Mouse (Mus musculus) liver, postnatal 0 days (tissue): ENCODE data around the gene Fam163a. TPM values are rescaled to one million over a fixed set of nuclear protein-coding genes. Genes with fewer than 3 reads are reported as not detected.
A peak's percentile ranks its signal among the peaks of the same experiment; 100 is the strongest.

ENCODE experiments used
- ATAC-seq: fragments of 200-750 bp; cut with Nextera tagmentation; 2 replicates; pipeline ENCODE4 v1.8.0; 2017; ENCODE audit warnings: mild to moderate bottlenecking, moderate library complexity
- DNase-seq: peaks from one replicate; pipeline ENCODE4 v3.0.0-alpha.2; 2016
- H3K27ac ChIP-seq: fragments of 300-500 bp; sonication (generic); 2 replicates; pipeline ENCODE4 v1.5.1; 2014; ENCODE audit warnings: antibody characterized with exemption, moderate library complexity, mild to moderate bottlenecking, low read depth
- H3K27me3 ChIP-seq: fragments of 300-500 bp; sonication (generic); 2 replicates; pipeline ENCODE4 v1.6.1; 2014; ENCODE audit warnings: low read length, control low read depth, mixed read lengths; ENCODE audit not compliant: insufficient read depth
- H3K36me3 ChIP-seq: fragments of 300-500 bp; sonication (generic); replicated peaks from 2 replicates; pipeline ENCODE4 v1.6.1; 2014; ENCODE audit warnings: mild to moderate bottlenecking, control low read depth, low read length, moderate library complexity, mixed read lengths; ENCODE audit not compliant: insufficient read depth
- H3K4me1 ChIP-seq: fragments of 300-500 bp; sonication (generic); 2 replicates; pipeline ENCODE4 v1.6.1; 2014; ENCODE audit warnings: antibody characterized with exemption, mild to moderate bottlenecking, control low read depth; ENCODE audit not compliant: insufficient read depth
- H3K4me2 ChIP-seq: fragments of 300-500 bp; sonication (generic); 2 replicates; pipeline ENCODE4 v1.6.1; 2014; ENCODE audit warnings: low read depth, mild to moderate bottlenecking, low read length, moderate library complexity, mixed read lengths
- H3K4me3 ChIP-seq: fragments of 300-500 bp; sonication (generic); 2 replicates; pipeline ENCODE4 v1.5.1; 2014; ENCODE audit warnings: low read depth, low read length
- H3K9ac ChIP-seq: fragments of 300-500 bp; sonication (generic); replicated peaks from 2 replicates; pipeline ENCODE4 v1.6.1; 2014; ENCODE audit warnings: mild to moderate bottlenecking, moderate library complexity
- H3K9me3 ChIP-seq: fragments of 300-500 bp; sonication (generic); 2 replicates; pipeline ENCODE4 v1.6.1; 2016; ENCODE audit warnings: mild to moderate bottlenecking, control low read depth, low read length, mixed read lengths
- CTCF ChIP-seq: sonication (generic); IDR thresholded peaks from 2 replicates; pipeline ENCODE4 v1.5.1; 2016; ENCODE audit warnings: antibody characterized with exemption, low read depth
- EP300 ChIP-seq: IDR thresholded peaks from 2 replicates; pipeline ENCODE4 v1.6.1; 2016; ENCODE audit warnings: antibody characterized with exemption, low read depth, mild to moderate bottlenecking
- WGBS: fragments of 180-500 bp; shearing (Covaris S2); extraction: QIAGEN DNeasy Blood & Tissue Kit; methylation state at CpG from one replicate; pipeline ENCODE4 v1.1.7; 2014; ENCODE audit not compliant: insufficient replicate concordance; 5-methylcytosine and 5-hydroxymethylcytosine counted together
- polyA plus RNA-seq: library from polyadenylated mRNA; unstranded; fragments of >200 nt; fragmentation: Nextera tagmentation; extraction: Ambion mirVana; gene quantifications from 2 replicates; pipeline ENCODE4 v1.2.1, GENCODE M21; 2015

Gene Fam163a
- polyA plus RNA-seq, 1 experiment from 2014 or later, result 0.07 TPM

GRCm38 (mm10) chr1:156192853-156193252 lies 12.0 kb downstream of the Fam163a start:
- no peaks in the 10 kb centered on the region for H3K9me3 ChIP-seq
- H3K27me3 ChIP-seq, result no peaks in the 10 kb centered on the region
- H3K4me2 ChIP-seq, result no peak overlapping the region
- H3K4me3 ChIP-seq, result no peak overlapping the region
- ATAC-seq (no peak), DNase-seq (no peak)
- H3K27ac ChIP-seq, result no peak overlapping the region
- H3K9ac ChIP-seq, result no peak overlapping the region
- no peaks in the 10 kb centered on the region for H3K36me3 ChIP-seq
- TF ChIP-seq CTCF, result no peak
- TF ChIP-seq EP300, result no peak
- H3K4me1 ChIP-seq, result no peaks in the 10 kb centered on the region
- 85% methylated on average over 7 of the region's 7 CpGs for WGBS

- peaks cover 5% of the 10 kb centered on the region for H3K4me1 ChIP-seq
- H3K27me3 ChIP-seq, result no peaks in the 10 kb centered on the region
- H3K27ac ChIP-seq, result no peak overlapping the region
- TF ChIP-seq EP300 (no peak), CTCF (no peak)
- H3K4me2 ChIP-seq, result no peak overlapping the region
- DNase-seq (no peak), ATAC-seq (no peak)
- no peaks in the 10 kb centered on the region for H3K9me3 ChIP-seq
- no peak overlapping the region for H3K9ac ChIP-seq
- H3K36me3 ChIP-seq, result no peaks in the 10 kb centered on the region
- 87% methylated on average over 3 of the region's 3 CpGs for WGBS
- H3K4me3 ChIP-seq, result no peak overlapping the region
Observed at GRCm38 (mm10) chr1:156186646-156187045, 18.2 kb downstream of the Fam163a start.

- ATAC-seq (peak; percentile 19; the same call in 1 of the 2 replicates), DNase-seq (no peak)
- WGBS, result 21% methylated on average over 11 of the region's 11 CpGs
- TF ChIP-seq CTCF (no peak), EP300 (no peak)
- no peak overlapping the region for H3K27ac ChIP-seq
- H3K4me1 ChIP-seq, result peaks cover 5% of the 10 kb centered on the region
- H3K36me3 ChIP-seq, result no peaks in the 10 kb centered on the region
- no peak overlapping the region for H3K4me3 ChIP-seq
- H3K27me3 ChIP-seq, result no peaks in the 10 kb centered on the region
- H3K4me2 ChIP-seq, result peak overlapping the region; percentile 39
- H3K9ac ChIP-seq, result no peak overlapping the region
- no peaks in the 10 kb centered on the region for H3K9me3 ChIP-seq
Observed at GRCm38 (mm10) chr1:156184158-156184571, 20.7 kb downstream of the Fam163a start.

GRCm38 (mm10) chr1:156183176-156183958 lies 21.5 kb downstream of the Fam163a start:
- DNase-seq (no peak), ATAC-seq (peak; percentile 57)
- 62% methylated on average over 6 of the region's 6 CpGs for WGBS
- H3K4me1 ChIP-seq, result peaks cover 5% of the 10 kb centered on the region
- no peaks in the 10 kb centered on the region for H3K36me3 ChIP-seq
- no peak for TF ChIP-seq CTCF
- H3K4me2 ChIP-seq, result peak overlapping the region; percentile 39
- H3K4me3 ChIP-seq, result no peak overlapping the region
- H3K9me3 ChIP-seq, result no peaks in the 10 kb centered on the region
- no peaks in the 10 kb centered on the region for H3K27me3 ChIP-seq
- no peak overlapping the region for H3K9ac ChIP-seq
- no peak overlapping the region for H3K27ac ChIP-seq

GRCm38 (mm10) chr1:156179875-156180274 lies 25.0 kb downstream of the Fam163a start:
- Histone ChIP-seq H3K36me3 (no peaks in the 10 kb centered on the region), H3K4me1 (peaks cover 5% of the 10 kb centered on the region), H3K27me3 (no peaks in the 10 kb centered on the region), H3K4me3 (no peak overlapping the region), H3K4me2 (no peak overlapping the region), H3K27ac (no peak overlapping the region), H3K9ac (no peak overlapping the region), H3K9me3 (no peaks in the 10 kb centered on the region)
- no peak for TF ChIP-seq EP300
- TF ChIP-seq CTCF, result no peak
- DNase-seq, result no peak
- no peak for ATAC-seq
- WGBS, result 63% methylated on average over 11 of the region's 11 CpGs

- no peak for ATAC-seq
- Histone ChIP-seq H3K9ac (no peak overlapping the region), H3K9me3 (peaks cover 5% of the 10 kb centered on the region; the same call in 1 of the 2 replicates), H3K27me3 (no peaks in the 10 kb centered on the region), H3K27ac (no peak overlapping the region), H3K36me3 (no peaks in the 10 kb centered on the region), H3K4me1 (no peaks in the 10 kb centered on the region; the same call in 1 of the 2 replicates), H3K4me2 (no peak overlapping the region), H3K4me3 (no peak overlapping the region)
- WGBS, result 32% methylated on average over 6 of the region's 6 CpGs
- no peak for DNase-seq
- no peak for TF ChIP-seq EP300
Observed at GRCm38 (mm10) chr1:156168737-156169136, 36.1 kb downstream of the Fam163a start.
